Mouse (Mus musculus) lung, adult 2 months (tissue): ENCODE results near the gene Afap1l2.

Experiments
- CTCF ChIP-seq: fragments of 200-500 bp; IDR thresholded peaks from 2 replicates; pipeline ENCODE4 v1.5.1; 2011; ENCODE audit warnings: mild to moderate bottlenecking, low read length, control low read depth; ENCODE audit not compliant: insufficient read depth
- POLR2A ChIP-seq: fragments of 200-500 bp; IDR thresholded peaks from 2 replicates; pipeline ENCODE4 v1.6.1; 2011; ENCODE audit warnings: low read depth, mild to moderate bottlenecking, control low read depth, low read length, borderline replicate concordance; ENCODE audit errors: extremely low read depth

GRCm38 (mm10) chr19:56998331-56998730 is 9.7 kb downstream of the Afap1l2 start:
- no peak for TF ChIP-seq CTCF
- TF ChIP-seq POLR2A: no peak
